Mouse (Mus musculus) embryonic facial prominence, embryonic 11.5 days (tissue): ENCODE measurements at regions not wholly inside any gene's neighbourhood (a gene's known extent, or its start where the extent isn't known, plus 50 kb on each side); places are given as distances from the start of the nearest gene placed in this dataset.

Source experiments
- ATAC-seq: fragments of 200-750 bp; cut with Nextera tagmentation; replicated peaks from 2 replicates; pipeline ENCODE4 v1.8.0; 2017; ENCODE audit warnings: low read depth; ENCODE audit not compliant: insufficient number of reproducible peaks, low FRiP score, low TSS enrichment
- DNase-seq: peaks from one replicate; pipeline ENCODE4 v3.0.0-alpha.2; 2015; ENCODE audit warnings: low spot score
- H3K27ac ChIP-seq: fragments of 300-500 bp; sonication (generic); replicated peaks from 2 replicates; pipeline ENCODE4 v1.5.1; 2014; ENCODE audit warnings: mild to moderate bottlenecking, low read depth, low read length, control low read depth
- H3K27me3 ChIP-seq: fragments of 300-500 bp; sonication (generic); 2 replicates; pipeline ENCODE4 v1.6.1; 2014; ENCODE audit warnings: mild to moderate bottlenecking, low read length, moderate library complexity, mixed read lengths; ENCODE audit not compliant: control insufficient read depth, insufficient read depth
- H3K36me3 ChIP-seq: fragments of 300-500 bp; sonication (generic); replicated peaks from 2 replicates; pipeline ENCODE4 v1.6.1; 2014; ENCODE audit warnings: low read depth, mild to moderate bottlenecking, low read length, moderate library complexity, mixed read lengths; ENCODE audit not compliant: control insufficient read depth, insufficient read depth
- H3K4me1 ChIP-seq: fragments of 300-500 bp; sonication (generic); 2 replicates; pipeline ENCODE4 v1.6.1; 2014; ENCODE audit warnings: low read length, mixed read lengths; ENCODE audit not compliant: control insufficient read depth, insufficient read depth
- H3K4me2 ChIP-seq: fragments of 300-500 bp; sonication (generic); 2 replicates; pipeline ENCODE4 v1.6.1; 2014; ENCODE audit warnings: low read depth, mild to moderate bottlenecking, control low read depth, low read length, moderate library complexity
- H3K4me3 ChIP-seq: fragments of 300-500 bp; sonication (generic); 2 replicates; pipeline ENCODE4 v1.5.1; 2014; ENCODE audit warnings: low read depth, low read length, control low read depth
- H3K9ac ChIP-seq: fragments of 300-500 bp; sonication (generic); replicated peaks from 2 replicates; pipeline ENCODE4 v1.6.1; 2014; ENCODE audit warnings: mild to moderate bottlenecking, control low read depth, low read length
- H3K9me3 ChIP-seq: fragments of 300-500 bp; sonication (generic); replicated peaks from 2 replicates; pipeline ENCODE4 v1.6.1; 2016; ENCODE audit warnings: mild to moderate bottlenecking, low read length, inconsistent platforms, mixed read lengths; ENCODE audit not compliant: control insufficient read depth
- WGBS: fragments of 180-500 bp; shearing (Covaris S2); extraction: QIAGEN DNeasy Blood & Tissue Kit; methylation state at CpG from one replicate; pipeline ENCODE4 v1.1.7; 2014; 5-methylcytosine and 5-hydroxymethylcytosine counted together

DNA sequence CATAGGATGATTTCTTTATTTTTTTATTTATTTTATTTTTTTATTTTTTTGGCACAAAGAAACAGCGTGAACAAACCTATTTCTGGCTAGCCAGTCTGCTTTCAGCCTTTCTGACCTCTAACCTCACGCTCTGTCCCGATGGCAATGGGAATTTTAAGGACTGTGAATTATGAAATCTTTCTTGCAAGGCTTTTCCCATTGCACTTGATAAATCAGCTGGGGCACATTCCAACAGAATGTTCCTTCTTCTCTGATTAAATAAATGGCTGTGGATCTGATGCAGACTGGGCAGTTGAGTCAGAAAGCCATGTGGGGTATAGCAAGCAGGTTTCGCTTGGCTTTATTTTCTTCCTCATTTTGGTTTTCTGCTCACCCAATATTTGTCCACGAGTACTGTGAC lies 1324.2 kb upstream of the Zeb2 start:
- no peaks in the 10 kb centered on the region for H3K9me3 ChIP-seq
- no peak overlapping the region for H3K27ac ChIP-seq
- H3K9ac ChIP-seq = no peak overlapping the region
- no peak overlapping the region for H3K4me3 ChIP-seq
- H3K4me1 ChIP-seq = no peaks in the 10 kb centered on the region
- H3K4me2 ChIP-seq = no peak overlapping the region
- no peak for ATAC-seq
- H3K27me3 ChIP-seq = no peaks in the 10 kb centered on the region
- WGBS = 89% methylated on average over 5 of the region's 5 CpGs
- H3K36me3 ChIP-seq = no peaks in the 10 kb centered on the region
- DNase-seq = no peak

DNA sequence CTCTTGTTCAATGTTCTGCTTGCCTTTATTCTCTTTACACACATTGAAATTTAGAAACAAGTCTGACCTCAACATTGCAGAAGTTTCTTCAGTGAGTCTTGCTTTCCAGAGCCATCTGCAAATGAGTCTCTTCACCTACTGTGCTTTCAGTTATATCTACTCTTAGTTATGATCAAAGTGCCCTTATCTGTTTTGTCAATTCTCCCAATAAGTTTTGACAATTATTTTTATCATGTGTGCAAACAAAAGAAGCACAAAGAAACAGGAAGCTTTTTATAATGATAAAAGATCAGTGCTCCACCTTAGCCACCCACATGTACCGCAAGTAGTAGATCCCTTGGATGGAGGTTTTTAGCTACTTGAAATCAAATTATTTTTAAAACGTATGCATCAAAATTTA lies 1322.8 kb upstream of the Zeb2 start:
- ATAC-seq = no peak

GRCm38 (mm10) chr2:46418281-46418680 lies 1301.1 kb upstream of the Zeb2 start:
- ATAC-seq = no peak
- DNase-seq = no peak

More for the DNA sequence above, 1322.8 kb upstream of the Zeb2 start:
- no peak overlapping the region for H3K4me3 ChIP-seq
- H3K4me1 ChIP-seq = no peaks in the 10 kb centered on the region
- no peak overlapping the region for H3K9ac ChIP-seq
- no peaks in the 10 kb centered on the region for H3K9me3 ChIP-seq
- H3K27me3 ChIP-seq = no peaks in the 10 kb centered on the region
- DNase-seq = no peak
- no peak overlapping the region for H3K4me2 ChIP-seq
- 79% methylated on average over 2 of the region's 2 CpGs for WGBS
- no peak overlapping the region for H3K27ac ChIP-seq
- no peaks in the 10 kb centered on the region for H3K36me3 ChIP-seq

DNA sequence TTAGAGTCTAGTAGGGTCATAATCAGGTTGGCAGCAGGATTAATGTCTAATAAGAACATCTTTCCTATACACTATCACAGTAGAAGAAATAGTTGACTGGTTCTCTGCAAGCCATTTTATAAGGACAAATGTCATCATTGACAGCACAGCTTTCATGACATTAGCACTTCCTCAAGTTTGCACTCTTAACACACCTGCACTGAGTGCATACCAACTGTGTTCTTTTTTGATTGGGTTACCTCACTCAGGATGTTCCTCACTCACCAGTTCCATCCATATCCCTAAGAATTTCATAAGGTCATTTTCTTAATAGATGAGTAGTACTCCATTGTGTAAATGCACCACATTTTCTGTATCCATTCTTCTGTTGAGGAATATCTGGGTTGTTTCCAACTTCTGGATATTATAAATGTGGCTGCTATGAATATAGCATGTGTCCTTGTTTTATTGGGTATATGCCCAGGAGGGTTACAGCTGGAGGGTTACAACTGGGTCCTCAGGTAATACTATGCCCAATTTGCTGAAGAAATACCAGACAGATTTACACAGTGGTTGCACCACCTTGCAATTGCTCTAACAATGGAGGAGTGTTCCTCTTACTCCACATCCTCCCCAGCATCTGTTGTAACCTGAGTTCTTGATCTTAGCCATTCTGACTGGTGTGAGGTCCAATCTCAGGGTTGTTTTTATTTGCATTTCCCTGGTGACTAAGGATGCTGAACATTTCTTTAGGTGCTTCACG lies 1285.3 kb upstream of the Zeb2 start:
- Histone ChIP-seq H3K9ac (no peak overlapping the region), H3K4me2 (no peak overlapping the region), H3K36me3 (no peaks in the 10 kb centered on the region), H3K4me3 (no peak overlapping the region), H3K27ac (no peak overlapping the region), H3K4me1 (no peaks in the 10 kb centered on the region), H3K9me3 (no peaks in the 10 kb centered on the region), H3K27me3 (no peaks in the 10 kb centered on the region)
- 85% methylated on average over 1 of the region's 1 CpGs for WGBS
- no peak for ATAC-seq
- DNase-seq = no peak

More at GRCm38 (mm10) chr2:46418281-46418680, 1301.1 kb upstream of the Zeb2 start:
- no peaks in the 10 kb centered on the region for H3K9me3 ChIP-seq
- 92% methylated on average over 1 of the region's 1 CpGs for WGBS
- no peaks in the 10 kb centered on the region for H3K36me3 ChIP-seq
- H3K27me3 ChIP-seq = no peaks in the 10 kb centered on the region
- H3K27ac ChIP-seq = no peak overlapping the region
- no peaks in the 10 kb centered on the region for H3K4me1 ChIP-seq
- H3K4me2 ChIP-seq = no peak overlapping the region
- no peak overlapping the region for H3K4me3 ChIP-seq
- H3K9ac ChIP-seq = no peak overlapping the region

DNA sequence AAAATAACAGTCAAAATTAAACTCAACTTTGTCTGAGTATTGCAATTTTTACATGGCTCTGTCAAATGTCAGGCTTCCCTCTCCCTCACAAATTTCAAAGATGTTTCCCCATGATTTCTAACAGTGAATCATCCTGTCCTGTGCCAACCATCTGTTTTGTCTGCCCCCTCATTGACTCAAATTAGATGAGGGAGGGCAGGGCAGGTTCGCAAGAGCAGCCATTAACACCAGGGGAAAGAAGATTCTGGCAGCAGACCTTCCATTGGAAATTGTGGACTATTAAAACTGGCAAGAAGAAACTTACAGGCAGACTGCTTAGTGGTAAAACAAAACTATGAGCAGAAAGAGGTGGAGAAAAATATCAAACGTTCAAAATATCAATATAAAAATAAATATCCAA lies 1277.0 kb upstream of the Zeb2 start:
- Histone ChIP-seq H3K9ac (no peak overlapping the region), H3K4me3 (no peak overlapping the region), H3K27me3 (no peaks in the 10 kb centered on the region), H3K36me3 (no peaks in the 10 kb centered on the region), H3K4me1 (no peaks in the 10 kb centered on the region), H3K9me3 (no peaks in the 10 kb centered on the region), H3K4me2 (no peak overlapping the region), H3K27ac (no peak overlapping the region)
- 71% methylated on average over 2 of the region's 2 CpGs for WGBS
- DNase-seq (no peak), ATAC-seq (no peak)

DNA sequence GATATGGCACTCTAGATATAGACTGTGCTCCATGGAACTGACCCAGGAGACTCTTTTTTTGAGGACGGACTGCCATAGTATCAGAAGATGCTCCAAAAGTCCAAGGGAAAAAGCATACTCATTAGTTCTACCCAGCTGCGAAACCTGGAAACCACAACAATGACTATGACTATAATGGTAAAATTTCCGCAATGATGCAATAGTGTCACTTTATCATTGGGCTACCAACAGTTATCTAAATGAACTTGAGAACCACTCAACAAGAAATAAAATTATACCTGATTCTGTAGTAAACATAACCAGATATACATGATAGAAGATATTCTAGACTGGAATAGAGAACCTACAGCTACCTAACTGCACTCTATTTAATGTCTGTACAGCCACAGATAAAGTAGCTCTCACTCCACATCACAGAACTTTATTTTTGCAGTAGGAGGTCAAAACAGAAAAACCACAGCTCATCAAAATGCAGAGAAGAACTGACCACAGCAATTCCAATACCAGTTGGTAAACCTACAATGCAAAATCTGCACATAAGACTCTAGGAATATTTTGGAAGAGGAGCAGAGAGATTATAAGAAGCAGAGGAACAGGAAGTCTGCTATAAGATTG lies 1255.8 kb upstream of the Zeb2 start:
- no peaks in the 10 kb centered on the region for H3K36me3 ChIP-seq
- no peaks in the 10 kb centered on the region for H3K9me3 ChIP-seq
- no peak overlapping the region for H3K4me3 ChIP-seq
- no peaks in the 10 kb centered on the region for H3K4me1 ChIP-seq
- H3K4me2 ChIP-seq = no peak overlapping the region
- WGBS = 96% methylated on average over 3 of the region's 3 CpGs
- H3K9ac ChIP-seq = no peak overlapping the region
- ATAC-seq = no peak
- H3K27ac ChIP-seq = no peak overlapping the region
- no peaks in the 10 kb centered on the region for H3K27me3 ChIP-seq
- no peak for DNase-seq

DNA sequence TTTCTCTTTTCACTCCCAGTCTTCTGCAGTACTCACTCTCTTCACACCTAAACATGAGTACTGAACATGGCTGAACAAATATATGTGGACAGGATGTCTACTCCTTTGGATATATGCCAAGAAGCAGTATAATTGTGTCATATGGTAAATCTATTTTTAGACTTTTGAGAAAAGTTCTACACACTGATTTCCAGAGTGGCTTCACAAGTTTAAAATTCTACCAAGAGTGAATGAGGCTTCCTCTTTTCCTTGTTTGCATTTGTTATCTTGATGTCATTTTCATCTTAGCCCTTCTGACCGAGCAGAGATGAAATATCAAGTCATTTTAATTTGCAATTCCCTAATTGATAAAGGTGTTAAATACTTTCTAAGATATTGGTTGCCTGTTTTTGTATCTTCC lies 1254.6 kb upstream of the Zeb2 start:
- WGBS = 81% methylated on average over 1 of the region's 1 CpGs
- no peaks in the 10 kb centered on the region for H3K4me1 ChIP-seq
- no peaks in the 10 kb centered on the region for H3K36me3 ChIP-seq
- no peak overlapping the region for H3K4me2 ChIP-seq
- no peak overlapping the region for H3K27ac ChIP-seq
- no peak for ATAC-seq
- no peak overlapping the region for H3K9ac ChIP-seq
- H3K27me3 ChIP-seq = no peaks in the 10 kb centered on the region
- DNase-seq = no peak
- no peaks in the 10 kb centered on the region for H3K9me3 ChIP-seq
- no peak overlapping the region for H3K4me3 ChIP-seq

DNA sequence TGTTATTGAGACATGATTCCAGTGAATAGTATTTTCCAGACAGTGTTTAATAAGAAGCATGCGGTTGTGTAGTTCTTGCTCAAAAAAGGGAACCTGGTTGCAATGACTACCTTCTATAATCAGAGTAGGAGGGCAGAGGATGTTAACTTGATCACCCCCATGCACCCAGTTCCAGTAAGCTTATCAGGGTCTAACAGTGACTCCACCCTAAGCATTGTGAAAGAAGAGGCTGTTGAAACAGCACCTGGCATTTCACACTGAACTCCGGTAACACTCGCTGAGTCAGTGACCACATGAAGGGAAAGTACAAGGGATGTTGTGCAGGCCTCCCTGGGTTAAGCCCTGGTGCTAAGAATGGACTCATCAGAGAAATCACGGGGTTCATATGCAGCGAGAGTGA lies 1253.8 kb upstream of the Zeb2 start:
- Histone ChIP-seq H3K4me2 (no peak overlapping the region), H3K27ac (no peak overlapping the region), H3K4me1 (no peaks in the 10 kb centered on the region), H3K9ac (no peak overlapping the region), H3K36me3 (no peaks in the 10 kb centered on the region), H3K9me3 (no peaks in the 10 kb centered on the region), H3K27me3 (no peaks in the 10 kb centered on the region), H3K4me3 (no peak overlapping the region)
- DNase-seq = no peak
- ATAC-seq = no peak
- whole genome bisulfite sequencing = 83% methylated on average over 5 of the region's 5 CpGs
